Mouse (Mus musculus) liver, postnatal 0 days (tissue): ENCODE measurements around the gene Kcnk4.

Experiments
- CTCF ChIP-seq: sonication (generic); IDR thresholded peaks from 2 replicates; pipeline ENCODE4 v1.5.1; 2016; ENCODE audit warnings: antibody characterized with exemption, low read depth
- EP300 ChIP-seq: IDR thresholded peaks from 2 replicates; pipeline ENCODE4 v1.6.1; 2016; ENCODE audit warnings: antibody characterized with exemption, low read depth, mild to moderate bottlenecking

GRCm38 (mm10) chr19:6942764-6943163 is 8.4 kb upstream of the Kcnk4 start:
- TF ChIP-seq CTCF (no peak), EP300 (no peak)
